Mouse (Mus musculus) midbrain, embryonic 14.5 days (tissue): ENCODE data around the gene Ush2a. TPM values are rescaled to one million over a fixed set of nuclear protein-coding genes. Genes with fewer than 3 reads are reported as not detected.

Source experiments
- ATAC-seq: fragments of 200-750 bp; cut with Nextera tagmentation; 2 replicates; pipeline ENCODE4 v1.8.0; 2017; ENCODE audit warnings: moderate number of reproducible peaks, moderate library complexity; ENCODE audit not compliant: low FRiP score, low TSS enrichment
- DNase-seq: peaks from one replicate; pipeline ENCODE4 v3.0.0-alpha.2; 2015
- H3K27ac ChIP-seq: fragments of 300-500 bp; sonication (generic); replicated peaks from 2 replicates; pipeline ENCODE4 v1.5.1; 2014; ENCODE audit warnings: mild to moderate bottlenecking, low read depth, low read length, moderate library complexity
- H3K27me3 ChIP-seq: fragments of 300-500 bp; sonication (generic); 2 replicates; pipeline ENCODE4 v1.6.1; 2014; ENCODE audit warnings: low read length, control low read depth, mixed read lengths; ENCODE audit not compliant: control insufficient read depth, insufficient read depth
- H3K36me3 ChIP-seq: fragments of 300-500 bp; sonication (generic); 2 replicates; pipeline ENCODE4 v1.6.1; 2014; ENCODE audit warnings: low read length, control low read depth; ENCODE audit not compliant: control insufficient read depth, insufficient read depth
- H3K4me1 ChIP-seq: fragments of 300-500 bp; sonication (generic); 2 replicates; pipeline ENCODE4 v1.6.1; 2014; ENCODE audit warnings: mild to moderate bottlenecking, antibody characterized with exemption, low read length, control low read depth; ENCODE audit not compliant: control insufficient read depth, insufficient read depth
- H3K4me2 ChIP-seq: fragments of 300-500 bp; sonication (generic); 2 replicates; pipeline ENCODE4 v1.6.1; 2014; ENCODE audit warnings: mild to moderate bottlenecking, low read length, moderate library complexity
- H3K4me3 ChIP-seq: fragments of 300-500 bp; sonication (generic); replicated peaks from 2 replicates; pipeline ENCODE4 v1.5.1; 2014; ENCODE audit warnings: low read depth, low read length
- H3K9ac ChIP-seq: fragments of 300-500 bp; sonication (generic); replicated peaks from 2 replicates; pipeline ENCODE4 v1.6.1; 2014; ENCODE audit warnings: mild to moderate bottlenecking, low read length, moderate library complexity
- H3K9me3 ChIP-seq: fragments of 300-500 bp; sonication (generic); 2 replicates; pipeline ENCODE4 v1.6.1; 2016; ENCODE audit warnings: low read length, control low read depth, mixed read lengths; ENCODE audit not compliant: control insufficient read depth
- WGBS: fragments of 180-500 bp; shearing (Covaris S2); extraction: QIAGEN DNeasy Blood & Tissue Kit; methylation state at CpG from one replicate; pipeline ENCODE4 v1.1.7; 2014; 5-methylcytosine and 5-hydroxymethylcytosine counted together
- polyA plus RNA-seq: library from polyadenylated mRNA; unstranded; fragments of >200 nt; fragmentation: Nextera tagmentation; extraction: Ambion mirVana; gene quantifications from 2 replicates; pipeline ENCODE4 v1.2.1, GENCODE M21; 2014

Ush2a gene
- polyA plus RNA-seq, 1 experiment from 2014 or later = 0.62 TPM

DNA sequence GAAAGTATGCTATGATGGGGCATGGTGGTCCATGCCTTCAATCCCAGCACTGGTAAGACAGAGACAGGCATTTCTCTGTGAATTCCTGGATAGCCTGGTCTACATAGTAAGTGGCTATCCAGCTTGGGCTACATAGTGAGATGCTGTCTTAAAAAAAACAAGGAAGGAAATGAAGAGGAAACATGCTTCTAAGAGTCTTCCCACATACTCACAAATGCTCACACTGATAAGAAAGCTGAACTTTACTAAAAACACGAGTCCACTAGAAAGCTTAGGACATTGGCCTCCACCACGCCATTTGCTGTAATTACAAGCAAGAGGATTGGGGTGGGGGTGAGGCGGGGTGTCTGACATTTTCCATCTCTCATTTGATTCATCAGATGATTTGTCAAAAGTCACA is 148.7 kb downstream of the Ush2a start:
- no peak for ATAC-seq

DNA sequence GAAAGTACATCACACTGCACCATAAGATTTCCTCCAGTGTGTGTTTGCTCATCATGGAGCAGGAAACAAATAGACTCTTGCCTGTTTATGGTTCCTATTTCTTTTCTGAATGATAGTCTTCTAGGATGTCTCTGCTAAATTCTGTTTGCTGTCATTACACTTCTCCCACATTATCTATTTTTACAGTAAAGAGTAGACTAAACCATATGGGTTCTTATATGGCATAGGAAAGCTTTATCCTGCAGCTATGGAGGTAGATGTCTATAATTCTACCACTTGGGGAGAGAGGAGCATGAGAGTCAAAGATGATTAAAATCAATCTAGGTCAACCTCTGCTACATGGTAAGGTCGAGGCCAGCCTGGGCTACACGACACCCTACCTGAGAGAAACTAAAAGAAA is 158.7 kb downstream of the Ush2a start:
- DNase-seq (no peak), ATAC-seq (no peak)
- Histone ChIP-seq H3K27me3 (no peaks in the 10 kb centered on the region), H3K36me3 (no peaks in the 10 kb centered on the region), H3K9ac (no peak overlapping the region), H3K27ac (no peak overlapping the region), H3K4me3 (no peak overlapping the region), H3K9me3 (no peaks in the 10 kb centered on the region), H3K4me2 (no peak overlapping the region), H3K4me1 (no peaks in the 10 kb centered on the region)
- 85% methylated on average over 2 of the region's 2 CpGs for WGBS

More for the DNA sequence above, 148.7 kb downstream of the Ush2a start:
- no peak overlapping the region for H3K4me2 ChIP-seq
- no peaks in the 10 kb centered on the region for H3K27me3 ChIP-seq
- no peaks in the 10 kb centered on the region for H3K9me3 ChIP-seq
- DNase-seq = no peak
- WGBS = 93% methylated on average over 3 of the region's 3 CpGs
- no peak overlapping the region for H3K4me3 ChIP-seq
- no peak overlapping the region for H3K27ac ChIP-seq
- H3K36me3 ChIP-seq = no peaks in the 10 kb centered on the region
- H3K9ac ChIP-seq = no peak overlapping the region
- H3K4me1 ChIP-seq = no peaks in the 10 kb centered on the region

DNA sequence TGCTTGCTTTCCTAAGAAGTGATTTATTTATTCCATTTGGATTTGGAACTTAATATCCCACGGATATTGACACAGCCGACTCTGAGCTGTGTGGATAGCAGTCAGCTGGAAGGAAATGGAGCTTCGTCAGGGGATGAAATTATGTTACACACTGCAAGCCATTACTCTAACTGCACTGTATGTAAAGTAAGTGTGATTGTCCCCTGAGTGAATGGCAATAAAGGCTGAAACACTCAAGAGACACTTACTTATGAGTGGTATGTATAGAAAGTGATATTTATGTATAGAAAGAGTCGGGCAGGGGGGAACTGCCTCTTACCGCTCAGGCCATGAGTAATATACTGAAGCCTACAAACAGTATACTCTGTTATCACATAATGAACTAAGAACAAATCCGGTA is 166.3 kb downstream of the Ush2a start:
- Histone ChIP-seq H3K9me3 (no peaks in the 10 kb centered on the region), H3K36me3 (no peaks in the 10 kb centered on the region), H3K4me3 (no peak overlapping the region), H3K27ac (no peak overlapping the region), H3K9ac (no peak overlapping the region), H3K4me2 (no peak overlapping the region), H3K4me1 (no peaks in the 10 kb centered on the region), H3K27me3 (no peaks in the 10 kb centered on the region)
- 87% methylated on average over 6 of the region's 6 CpGs for whole genome bisulfite sequencing
- no peak for DNase-seq
- ATAC-seq = no peak

DNA sequence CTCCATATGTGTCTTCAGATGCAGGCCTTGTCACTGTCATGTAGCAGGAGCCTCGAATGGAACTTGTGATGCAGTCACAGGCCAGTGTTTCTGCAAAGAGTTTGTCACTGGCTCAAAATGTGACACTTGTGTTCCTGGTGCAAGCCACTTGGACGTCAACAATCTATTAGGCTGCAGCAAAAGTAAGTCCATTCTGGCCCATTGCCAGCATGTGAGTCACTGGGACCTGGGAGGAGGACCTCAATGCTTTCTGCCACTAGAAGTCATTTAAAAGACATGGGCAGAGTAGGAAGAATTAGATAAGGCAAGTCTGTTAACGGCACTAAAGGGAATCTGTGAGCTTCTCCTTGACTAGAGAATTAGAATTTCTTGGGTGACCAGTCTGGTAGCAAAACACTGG is 168.9 kb downstream of the Ush2a start:
- Histone ChIP-seq H3K4me2 (no peak overlapping the region), H3K9ac (no peak overlapping the region), H3K4me1 (no peaks in the 10 kb centered on the region), H3K9me3 (no peaks in the 10 kb centered on the region), H3K27ac (no peak overlapping the region), H3K27me3 (no peaks in the 10 kb centered on the region), H3K4me3 (no peak overlapping the region), H3K36me3 (no peaks in the 10 kb centered on the region)
- WGBS = 64% methylated on average over 3 of the region's 3 CpGs
- ATAC-seq (no peak), DNase-seq (no peak)

DNA sequence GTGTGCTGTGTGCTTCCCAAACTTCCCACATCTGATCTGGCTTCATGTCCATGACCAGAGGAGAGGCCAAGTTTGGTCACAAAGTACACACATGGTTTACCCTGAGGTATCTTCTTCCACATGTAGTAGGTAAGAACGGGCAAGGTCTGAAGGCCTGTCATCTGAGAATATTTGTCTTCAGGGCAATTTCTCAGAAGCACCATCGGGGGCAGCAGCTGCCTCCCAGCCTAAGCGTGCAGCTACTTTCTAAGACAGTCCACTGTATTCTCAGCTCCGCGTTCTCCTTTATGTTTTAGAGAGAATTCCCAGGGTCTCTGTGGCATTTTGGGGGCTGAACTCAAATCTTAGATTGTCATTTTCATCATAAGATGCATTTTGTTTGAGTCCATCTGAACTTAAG is 186.1 kb downstream of the Ush2a start:
- ATAC-seq = no peak
- H3K4me2 ChIP-seq = no peak overlapping the region
- WGBS = 80% methylated on average over 5 of the region's 5 CpGs

DNA sequence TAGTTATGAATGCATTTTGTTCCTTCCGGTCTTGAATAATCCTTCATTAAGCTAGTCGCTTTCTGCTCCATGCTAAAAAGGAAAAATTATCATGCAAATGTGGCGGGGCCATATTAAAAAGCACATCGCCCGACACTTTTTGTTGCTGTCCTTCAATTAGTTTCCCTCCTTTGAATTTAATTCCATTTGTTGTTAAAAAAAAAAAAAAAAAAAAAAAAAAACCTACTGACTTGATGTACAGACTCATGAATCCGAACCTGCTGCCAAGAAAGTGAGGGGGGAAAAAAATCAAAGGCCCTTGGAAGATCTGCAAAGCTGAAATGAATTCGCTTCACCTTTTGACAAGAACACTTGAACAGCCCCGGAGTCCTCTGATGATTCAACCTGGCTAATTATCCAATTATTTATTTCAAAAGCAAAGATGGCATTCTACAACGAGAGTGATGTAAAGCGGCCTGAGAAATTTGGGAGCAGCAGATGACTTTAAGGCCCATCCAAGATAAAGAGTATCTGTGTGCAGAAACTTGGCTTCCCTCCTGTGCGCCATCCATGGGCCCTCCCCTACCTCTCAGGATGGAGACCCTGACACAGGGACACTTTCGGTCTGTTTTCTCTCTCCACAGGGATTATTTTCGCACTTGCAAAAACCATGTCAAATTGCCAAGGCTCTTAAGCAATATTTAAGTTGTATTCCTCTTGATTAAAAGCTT is 194.8 kb downstream of the Ush2a start:
- Histone ChIP-seq H3K9ac (no peak overlapping the region), H3K27ac (no peak overlapping the region), H3K4me3 (no peak overlapping the region), H3K4me1 (peaks cover 12% of the 10 kb centered on the region; the same call in 1 of the 2 replicates), H3K27me3 (no peaks in the 10 kb centered on the region), H3K4me2 (no peak overlapping the region), H3K9me3 (no peaks in the 10 kb centered on the region), H3K36me3 (no peaks in the 10 kb centered on the region)
- DNase-seq (peak; percentile 19), ATAC-seq (no peak)
- WGBS = 38% methylated on average over 13 of the region's 13 CpGs

More for the DNA sequence above, 186.1 kb downstream of the Ush2a start:
- DNase-seq = no peak
- Histone ChIP-seq H3K27ac (no peak overlapping the region), H3K4me3 (no peak overlapping the region), H3K36me3 (no peaks in the 10 kb centered on the region), H3K9ac (no peak overlapping the region), H3K9me3 (no peaks in the 10 kb centered on the region), H3K4me1 (no peaks in the 10 kb centered on the region), H3K27me3 (no peaks in the 10 kb centered on the region)

DNA sequence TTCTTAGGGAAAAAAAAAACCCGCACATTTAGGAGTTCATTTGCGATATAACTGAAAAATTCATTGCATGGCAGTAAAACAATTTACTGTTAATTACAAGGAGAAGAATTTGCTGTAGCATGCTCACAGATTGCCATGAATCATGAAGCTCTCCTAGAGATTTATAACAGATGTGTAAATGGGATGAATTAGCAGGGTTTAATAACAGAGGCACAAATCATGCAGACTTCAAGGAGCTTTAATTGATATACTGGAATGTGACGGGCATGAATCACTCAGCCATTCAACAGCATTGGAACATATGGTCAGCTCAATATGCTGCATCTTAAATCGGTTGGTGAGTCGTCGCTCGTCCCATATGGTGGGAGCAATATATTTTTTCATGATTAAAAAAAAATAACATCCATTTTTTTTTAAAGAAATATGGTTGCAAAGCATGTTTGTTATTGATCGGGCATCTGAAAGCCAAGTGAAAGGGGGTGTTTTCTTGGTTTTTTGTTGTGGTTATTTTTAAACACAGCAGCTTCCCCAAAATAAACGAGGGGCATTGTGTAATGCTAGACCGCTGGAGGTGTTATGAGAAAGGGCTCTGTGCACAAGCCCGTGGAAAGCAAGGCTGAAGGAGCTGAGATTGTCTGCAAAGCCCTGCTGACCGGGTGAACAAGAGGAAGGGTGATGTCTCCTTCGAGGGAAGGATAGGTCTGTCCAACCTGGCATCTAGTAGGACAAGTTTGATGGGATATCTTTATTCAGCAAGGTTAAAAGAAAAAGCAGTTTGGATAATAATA is 195.6 kb downstream of the Ush2a start:
- ATAC-seq = no peak
- Histone ChIP-seq H3K4me2 (no peak overlapping the region), H3K36me3 (no peaks in the 10 kb centered on the region), H3K27ac (no peak overlapping the region), H3K4me3 (no peak overlapping the region), H3K9me3 (no peaks in the 10 kb centered on the region), H3K27me3 (no peaks in the 10 kb centered on the region), H3K9ac (no peak overlapping the region), H3K4me1 (peaks cover 12% of the 10 kb centered on the region; the same call in 1 of the 2 replicates)
- peak; percentile 33 for DNase-seq
- 46% methylated on average over 13 of the region's 13 CpGs for WGBS

DNA sequence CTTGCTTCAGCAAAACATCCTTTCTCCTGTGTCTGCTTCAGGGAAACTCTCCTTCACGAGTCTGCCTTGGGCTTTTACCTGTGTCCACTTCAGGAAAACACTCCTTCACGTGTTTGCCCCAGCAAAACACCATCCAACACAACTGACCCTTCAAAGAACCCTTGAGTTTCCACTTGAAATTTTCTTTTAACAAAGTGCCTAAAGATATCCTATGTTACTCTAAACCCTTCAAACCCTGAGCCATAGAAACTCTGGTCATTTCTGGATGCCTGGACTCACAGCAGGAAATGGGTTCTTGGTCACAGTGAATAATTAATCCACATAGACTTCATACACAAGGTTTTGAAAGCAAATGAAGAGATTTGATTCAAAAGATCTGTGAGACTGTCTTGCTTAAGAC is 199.4 kb downstream of the Ush2a start:
- H3K27me3 ChIP-seq = no peaks in the 10 kb centered on the region
- no peak for DNase-seq
- WGBS = 80% methylated on average over 2 of the region's 2 CpGs
- no peak overlapping the region for H3K9ac ChIP-seq
- H3K9me3 ChIP-seq = no peaks in the 10 kb centered on the region
- H3K4me2 ChIP-seq = no peak overlapping the region
- no peak overlapping the region for H3K27ac ChIP-seq
- no peak for ATAC-seq
- peaks cover 12% of the 10 kb centered on the region; the same call in 1 of the 2 replicates for H3K4me1 ChIP-seq
- H3K36me3 ChIP-seq = no peaks in the 10 kb centered on the region
- no peak overlapping the region for H3K4me3 ChIP-seq

DNA sequence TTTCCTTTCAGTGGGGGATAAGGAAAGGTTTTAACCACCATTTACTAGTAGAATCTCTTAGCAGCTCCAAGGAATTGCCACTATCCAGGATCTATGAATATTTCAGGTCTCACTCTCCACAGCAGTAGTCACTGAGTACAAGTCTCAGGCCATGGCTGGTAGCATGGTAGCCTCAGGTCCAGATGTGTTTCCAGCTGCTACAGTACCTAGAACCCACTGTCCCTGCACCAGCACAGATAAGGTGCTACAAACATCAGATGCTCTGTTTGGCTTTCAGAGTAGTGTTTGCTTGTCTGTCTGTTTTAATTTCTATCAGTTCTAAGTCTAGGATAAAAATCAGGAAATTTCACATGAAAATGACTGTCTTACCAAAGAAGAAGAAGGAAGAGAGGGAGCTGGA is 202.8 kb downstream of the Ush2a start:
- Histone ChIP-seq H3K4me2 (no peak overlapping the region), H3K36me3 (no peaks in the 10 kb centered on the region), H3K9me3 (no peaks in the 10 kb centered on the region), H3K27ac (no peak overlapping the region), H3K27me3 (no peaks in the 10 kb centered on the region), H3K9ac (no peak overlapping the region), H3K4me3 (no peak overlapping the region), H3K4me1 (no peaks in the 10 kb centered on the region)
- DNase-seq (no peak), ATAC-seq (no peak)
